Comparison of ENCODE assay signal across 10 mouse cellular contexts in the genomic region with DNA sequence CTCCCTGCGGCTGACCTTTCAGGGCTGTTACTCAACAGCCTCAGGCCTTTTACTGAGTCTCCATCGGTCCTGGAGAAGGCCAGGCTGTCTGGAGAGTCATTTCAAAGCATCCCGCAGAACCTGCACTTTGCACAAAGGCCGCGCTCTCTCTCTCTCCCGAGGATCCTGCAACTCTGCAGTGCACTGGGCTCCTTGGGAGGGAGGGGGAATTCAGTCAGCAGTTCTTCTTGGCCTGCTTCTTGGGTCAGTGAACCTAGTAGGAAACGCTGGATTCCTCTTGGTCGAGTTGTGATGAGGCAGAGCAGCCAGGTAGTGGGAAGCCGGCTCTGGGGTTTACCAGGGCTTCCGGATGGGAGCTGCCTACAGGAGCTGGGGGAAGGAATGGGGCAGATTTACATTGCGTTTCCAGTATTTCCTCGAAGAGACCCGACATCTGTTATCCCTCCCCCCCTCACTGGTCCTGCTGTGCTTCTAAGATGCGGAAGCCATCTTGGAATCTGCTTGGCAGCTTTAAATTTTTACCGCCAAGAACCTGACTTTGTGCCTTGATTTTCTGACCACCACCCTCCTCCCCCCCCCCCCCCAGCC. TPM values are rescaled to one million over a fixed set of nuclear protein-coding genes. Genes with fewer than 3 reads are reported as not detected.
DNase-seq lines count a peak whose midpoint lies in the region; ATAC-seq and TF ChIP-seq lines count a peak whose summit lies in the region.
"Had no signal": no experiment of that assay in that cellular context is flagged by ENCODE, and none has a peak within 500 bp of the region (broad histone marks: within the 10 kb centered on the region; RNA-seq: fewer than 3 reads in every experiment).

No protein-coding gene starts in this region.

- H3K9ac ChIP-seq in intestine, embryonic 14.5 days (ENCODE audit: low read length) = no peak overlapping the region
- H3K9ac ChIP-seq in intestine, embryonic 15.5 days = no peak overlapping the region
- H3K9ac ChIP-seq in forebrain, postnatal 0 days = no peak overlapping the region
- H3K9ac ChIP-seq in neural tube, embryonic 15.5 days (replicated peaks) = 0 out of 2 replicates have a peak overlapping the region, but pooled peaks have one; percentile 3

- ATAC-seq in intestine, embryonic 14.5 days (replicated peaks; ENCODE audit: low FRiP score, low TSS enrichment, low read depth) = no peak
- no peak for ATAC-seq in intestine, embryonic 15.5 days
- ATAC-seq in forebrain, postnatal 0 days = peak; percentile 34; the same call in 1 of the 2 replicates
- ATAC-seq in neural tube, embryonic 15.5 days (ENCODE audit: low FRiP score) = peak; percentile 40; the same call in 1 of the 2 replicates

- TF ChIP-seq CTCF in forebrain, postnatal 0 days (IDR thresholded peaks at IDR 0.05; ENCODE audit: low read depth) = no peak

- H3K27me3 ChIP-seq in intestine, embryonic 14.5 days (replicated peaks; ENCODE audit: control insufficient read depth, insufficient read depth, low read length) = no peaks in the 10 kb centered on the region
- H3K27me3 ChIP-seq in intestine, embryonic 15.5 days (replicated peaks) = no peaks in the 10 kb centered on the region
- H3K27me3 ChIP-seq in forebrain, postnatal 0 days (ENCODE audit: insufficient read depth, low read length) = no peaks in the 10 kb centered on the region
- H3K27me3 ChIP-seq in neural tube, embryonic 15.5 days (replicated peaks) = no peaks in the 10 kb centered on the region

- no peaks in the 10 kb centered on the region for H3K36me3 ChIP-seq in intestine, embryonic 14.5 days (ENCODE audit: control insufficient read depth, insufficient read depth, low read length)
- no peaks in the 10 kb centered on the region for H3K36me3 ChIP-seq in intestine, embryonic 15.5 days
- H3K36me3 ChIP-seq in forebrain, postnatal 0 days (ENCODE audit: insufficient read depth) = no peaks in the 10 kb centered on the region
- H3K36me3 ChIP-seq in neural tube, embryonic 15.5 days = no peaks in the 10 kb centered on the region

- no peak overlapping the region for H3K4me2 ChIP-seq in intestine, embryonic 14.5 days (ENCODE audit: low read length)
- H3K4me2 ChIP-seq in intestine, embryonic 15.5 days (replicated peaks) = no peak overlapping the region
- no peak overlapping the region for H3K4me2 ChIP-seq in forebrain, postnatal 0 days (ENCODE audit: low read depth)
- no peak overlapping the region for H3K4me2 ChIP-seq in neural tube, embryonic 15.5 days

- no peaks in the 10 kb centered on the region for H3K9me3 ChIP-seq in intestine, embryonic 14.5 days (ENCODE audit: control insufficient read depth, low read length)
- H3K9me3 ChIP-seq in intestine, embryonic 15.5 days = no peaks in the 10 kb centered on the region
- H3K9me3 ChIP-seq in forebrain, postnatal 0 days (ENCODE audit: low read length) = no peaks in the 10 kb centered on the region
- no peaks in the 10 kb centered on the region for H3K9me3 ChIP-seq in neural tube, embryonic 15.5 days (replicated peaks)

- no peak overlapping the region for H3K27ac ChIP-seq in intestine, embryonic 14.5 days (ENCODE audit: low read depth)
- no peak overlapping the region for H3K27ac ChIP-seq in intestine, embryonic 15.5 days
- no peak overlapping the region for H3K27ac ChIP-seq in forebrain, postnatal 0 days (ENCODE audit: low read depth, low read length)
- no peak overlapping the region for H3K27ac ChIP-seq in neural tube, embryonic 15.5 days (replicated peaks)

- WGBS in intestine, embryonic 14.5 days = 37% methylated on average over 15 of the region's 15 CpGs
- 36% methylated on average over 15 of the region's 15 CpGs for WGBS in intestine, embryonic 15.5 days
- WGBS in forebrain, postnatal 0 days = 30% methylated on average over 15 of the region's 15 CpGs
- WGBS in neural tube, embryonic 15.5 days = 32% methylated on average over 15 of the region's 15 CpGs

- DNase-seq in intestine, embryonic 14.5 days (ENCODE audit: low spot score) = peak; percentile 64
- no peak for DNase-seq in forebrain, postnatal 0 days
- DNase-seq in kidney, postnatal 36 days = peak; percentile 64 to 67
- no peak for DNase-seq in layer of hippocampus, adult 18-20 months (ENCODE audit: low spot score in 2 of 2)
- no peak for DNase-seq in urinary bladder, adult 18-20 months (ENCODE audit: low spot score in 2 of 2)
- DNase-seq in frontal cortex, postnatal 10 days (ENCODE audit: low spot score in 2 of 2) = no peak
- DNase-seq: heart, adult 11 months; liver had no signal

- H3K4me1 ChIP-seq in intestine, embryonic 14.5 days (replicated peaks; ENCODE audit: control insufficient read depth, insufficient read depth, low read length) = peaks cover 22% of the 10 kb centered on the region
- H3K4me1 ChIP-seq in intestine, embryonic 15.5 days (replicated peaks) = peaks cover 5% of the 10 kb centered on the region; the same call in 1 of the 2 replicates
- no peaks in the 10 kb centered on the region for H3K4me1 ChIP-seq in forebrain, postnatal 0 days (ENCODE audit: insufficient read depth)
- H3K4me1 ChIP-seq in neural tube, embryonic 15.5 days = peaks cover 6% of the 10 kb centered on the region; the same call in 1 of the 2 replicates

- no peak overlapping the region for H3K4me3 ChIP-seq in intestine, embryonic 14.5 days (ENCODE audit: low read depth, low read length)
- H3K4me3 ChIP-seq in intestine, embryonic 15.5 days (replicated peaks) = no peak overlapping the region
- H3K4me3 ChIP-seq in forebrain, postnatal 0 days (ENCODE audit: low read depth, low read length) = no peak overlapping the region
- no peak overlapping the region for H3K4me3 ChIP-seq in neural tube, embryonic 15.5 days (replicated peaks)

RNA-seq across cellular contexts. Expression of a gene that starts 56.0 kb away (rescaled TPM):
- 3.3 and 3.9 TPM in 2 replicates for polyA plus RNA-seq in intestine, embryonic 14.5 days (2014; fragmentation: Nextera tagmentation; extraction: Ambion mirVana)
- 5.8 and 6.1 TPM in 2 replicates for polyA plus RNA-seq in intestine, embryonic 15.5 days (2015; fragmentation: Nextera tagmentation; extraction: Ambion mirVana)
- total RNA-seq in forebrain, postnatal 0 days (2014; rRNA removed) = 0.10 and 0.46 TPM in 2 replicates
- 0.10 and 0.12 TPM in 2 replicates for polyA plus RNA-seq in forebrain, postnatal 0 days (2015; fragmentation: Nextera tagmentation; extraction: Ambion mirVana)
- 0.34 TPM in 1 of 2 replicates, not detected in the other for polyA plus RNA-seq in neural tube, embryonic 15.5 days (2015; fragmentation: Nextera tagmentation; extraction: Ambion mirVana)
- total RNA-seq in layer of hippocampus, adult 18-20 months (2021) = 1 to 10 TPM; 2.8 to 3.8 TPM

Comparison
In these comparisons a context has a peak if more than half of its experiments do, and no peak if none do; other contexts are left out.
1. ATAC-seq: peak in forebrain, postnatal 0 days (single experiment) and neural tube, embryonic 15.5 days (single experiment); none in intestine, embryonic 14.5 days (single experiment) and intestine, embryonic 15.5 days (single experiment).
2. DNase-seq: peak in intestine, embryonic 14.5 days (single experiment) and kidney, postnatal 36 days (2 of 2); none in forebrain, postnatal 0 days (single experiment), layer of hippocampus, adult 18-20 months (0 of 2), urinary bladder, adult 18-20 months (0 of 2) and frontal cortex, postnatal 10 days (0 of 2).